ENCODE assay signal across 9 mouse cellular contexts in the genomic region with DNA sequence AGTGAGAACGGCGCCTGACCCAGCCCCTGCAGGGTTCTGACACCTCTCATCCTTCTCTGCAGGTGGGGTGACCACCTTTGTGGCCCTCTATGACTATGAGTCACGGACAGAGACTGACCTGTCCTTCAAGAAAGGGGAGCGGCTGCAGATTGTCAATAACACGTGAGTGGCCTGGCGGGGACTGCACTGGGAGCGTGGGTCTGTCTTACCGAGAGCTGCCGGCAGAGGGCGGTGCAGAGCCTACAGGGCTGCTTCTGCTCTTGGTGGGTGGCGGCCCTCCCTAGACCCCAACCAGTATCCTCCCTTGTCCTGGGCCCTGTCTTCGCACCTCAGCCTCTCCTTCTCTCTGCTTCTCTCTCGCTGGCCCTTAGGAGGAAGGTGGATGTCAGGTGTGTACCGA. TPM values are rescaled to one million over a fixed set of nuclear protein-coding genes. Genes with fewer than 3 reads are reported as not detected.
A peak's percentile ranks its signal among the peaks of the same experiment; 100 is the strongest.
DNase-seq lines count a peak whose midpoint lies in the region; ATAC-seq and TF ChIP-seq lines count a peak whose summit lies in the region.
"Had no signal": no experiment of that assay in that cellular context is flagged by ENCODE, and none has a peak within 500 bp of the region (broad histone marks: within the 10 kb centered on the region; RNA-seq: fewer than 3 reads in every experiment).

No protein-coding gene starts in this region.

- H3K27me3 ChIP-seq in heart, embryonic 13.5 days (replicated peaks): no peaks in the 10 kb centered on the region; the same call in 1 of the 2 replicates
- H3K27me3 ChIP-seq in neural tube, embryonic 15.5 days (replicated peaks): no peaks in the 10 kb centered on the region

- H3K9ac ChIP-seq in heart, embryonic 13.5 days: 0 out of 2 replicates have a peak overlapping the region, but pooled peaks have one; percentile 60
- H3K9ac ChIP-seq in neural tube, embryonic 15.5 days (replicated peaks): peak overlapping the region; percentile 34; the same call in 1 of the 2 replicates

- peaks cover 10% of the 10 kb centered on the region; the same call in 1 of the 2 replicates for H3K4me1 ChIP-seq in embryonic fibroblast, embryonic 13.5 days (ENCODE audit: control insufficient read depth, insufficient read depth, low read length)
- peaks cover 44% of the 10 kb centered on the region for H3K4me1 ChIP-seq in heart, embryonic 13.5 days
- H3K4me1 ChIP-seq in neural tube, embryonic 15.5 days: peaks cover 61% of the 10 kb centered on the region

- no peaks in the 10 kb centered on the region for H3K9me3 ChIP-seq in heart, embryonic 13.5 days
- no peaks in the 10 kb centered on the region for H3K9me3 ChIP-seq in neural tube, embryonic 15.5 days (replicated peaks)

- WGBS in heart, embryonic 13.5 days: 15% methylated on average over 14 of the region's 14 CpGs
- WGBS in neural tube, embryonic 15.5 days: 30% methylated on average over 14 of the region's 14 CpGs

- H3K4me3 ChIP-seq in embryonic fibroblast, embryonic 13.5 days (ENCODE audit: insufficient read depth, low read length): no peak overlapping the region
- no peak overlapping the region for H3K4me3 ChIP-seq in heart, embryonic 13.5 days
- no peak overlapping the region for H3K4me3 ChIP-seq in neural tube, embryonic 15.5 days (replicated peaks)
- H3K4me3 ChIP-seq: erythroblast, embryonic 14.5 days had no signal

- TF ChIP-seq CTCF in embryonic fibroblast, embryonic 13.5 days (IDR thresholded peaks at IDR 0.05; ENCODE audit: borderline replicate concordance, insufficient read depth, low read length): peak; percentile 78

- H3K27ac ChIP-seq in embryonic fibroblast, embryonic 13.5 days (ENCODE audit: insufficient read depth, low read length): no peak overlapping the region
- H3K27ac ChIP-seq in heart, embryonic 13.5 days (replicated peaks): no peak overlapping the region
- H3K27ac ChIP-seq in neural tube, embryonic 15.5 days (replicated peaks): peak overlapping the region; percentile 78; the same call in 1 of the 2 replicates

- H3K36me3 ChIP-seq in heart, embryonic 13.5 days: peaks cover 39% of the 10 kb centered on the region
- peaks cover 21% of the 10 kb centered on the region for H3K36me3 ChIP-seq in neural tube, embryonic 15.5 days

- DNase-seq in CD4-positive helper T cell, adult 2 months (ENCODE audit: low read depth, low spot score): peak; percentile 73
- peak; percentile 74 to 84 for DNase-seq in adrenal gland, postnatal 36 days
- DNase-seq in layer of hippocampus, adult 11-12 months (ENCODE audit: low spot score): peak; percentile 84
- peak; percentile 67 to 77 for DNase-seq in lung, adult 18-20 months
- DNase-seq in thymus, postnatal 14 days: peak; percentile 84

- H3K4me2 ChIP-seq in heart, embryonic 13.5 days: peak overlapping the region; percentile 82
- no peak overlapping the region for H3K4me2 ChIP-seq in neural tube, embryonic 15.5 days

- ATAC-seq in heart, embryonic 13.5 days (ENCODE audit: extremely low read depth, insufficient number of reproducible peaks, low FRiP score, low TSS enrichment): no peak
- ATAC-seq in neural tube, embryonic 15.5 days (ENCODE audit: low FRiP score): peak; percentile 2; the same call in 1 of the 2 replicates

- TF ChIP-seq POLR2A in embryonic fibroblast, embryonic 13.5 days (IDR thresholded peaks at IDR 0.05; ENCODE audit: low read depth, low read length): no peak

RNA-seq across cellular contexts. Expression of a gene that starts 40.2 kb away (rescaled TPM):
- 10 to 100 TPM; 17.7 to 18.0 TPM for total RNA-seq in adrenal gland, postnatal 36 days (2021)
- 38.1 and 48.9 TPM in 2 replicates for polyA plus RNA-seq in embryonic fibroblast, embryonic 13.5 days (2011; ENCODE audit: insufficient read length, low read depth, missing spikeins)
- polyA plus RNA-seq in heart, embryonic 13.5 days (2015; fragmentation: Nextera tagmentation; extraction: Ambion mirVana): 7.3 and 7.6 TPM in 2 replicates
- 25.4 and 33.0 TPM in 2 replicates for polyA plus RNA-seq in neural tube, embryonic 15.5 days (2015; fragmentation: Nextera tagmentation; extraction: Ambion mirVana)
